In genomic region chr12:4843741-4844140, GRCm38 (mm10) we compare ENCODE assay signal across 7 mouse cellular contexts. TPM values are rescaled to one million over a fixed set of nuclear protein-coding genes. Genes with fewer than 3 reads are reported as not detected.
DNase-seq lines count a peak whose midpoint lies in the region; ATAC-seq and TF ChIP-seq lines count a peak whose summit lies in the region.

No protein-coding gene starts in this region.

- TF ChIP-seq POLR2A in thymus, adult 2 months (IDR thresholded peaks at IDR 0.05; ENCODE audit: control insufficient read depth, extremely low read depth, insufficient read depth, low read length, poor library complexity): no peak

- no peaks in the 10 kb centered on the region for H3K27me3 ChIP-seq in Patski
- H3K27me3 ChIP-seq in embryonic facial prominence, embryonic 12.5 days: 0 out of 2 replicates have a peak, but pooled peaks cover 10% of the 10 kb centered on the region
- H3K27me3 ChIP-seq in limb, embryonic 15.5 days: no peaks in the 10 kb centered on the region
- peaks cover 5% of the 10 kb centered on the region; the same call in 1 of the 2 replicates for H3K27me3 ChIP-seq in midbrain, embryonic 14.5 days (ENCODE audit: control insufficient read depth, insufficient read depth, low read length)
- peaks cover 12% of the 10 kb centered on the region; the same call in 1 of the 2 replicates for H3K27me3 ChIP-seq in thymus, adult 2 months (ENCODE audit: control insufficient read depth, insufficient read depth, low read length)

- peak; percentile 25 to 36 for DNase-seq in CD8-positive naive resting alpha-beta T cell, adult 2 months (ENCODE audit: low read depth in 2 of 2, low spot score in 2 of 2)
- peak; percentile 25 for DNase-seq in Patski (ENCODE audit: low read depth, low spot score)
- peak; percentile 71 for DNase-seq in midbrain, embryonic 14.5 days
- DNase-seq in thymus, adult 2 months: peak; percentile 31

- WGBS in embryonic facial prominence, embryonic 12.5 days: under 1% methylated on average over 12 of the region's 12 CpGs
- WGBS in limb, embryonic 15.5 days: under 1% methylated on average over 12 of the region's 12 CpGs
- WGBS in midbrain, embryonic 14.5 days: 0% methylated on average over 12 of the region's 12 CpGs
- under 1% methylated on average over 12 of the region's 12 CpGs for WGBS in thymus, adult 2 months

- H3K4me3 ChIP-seq in embryonic facial prominence, embryonic 12.5 days: peak overlapping the region; percentile 62
- peak overlapping the region; percentile 58 for H3K4me3 ChIP-seq in limb, embryonic 15.5 days
- peak overlapping the region; percentile 64 for H3K4me3 ChIP-seq in midbrain, embryonic 14.5 days (replicated peaks; ENCODE audit: low read depth, low read length)
- peak overlapping the region; percentile 20 for H3K4me3 ChIP-seq in thymus, adult 2 months (ENCODE audit: control insufficient read depth, insufficient read depth, low read length)

- H3K27ac ChIP-seq in embryonic facial prominence, embryonic 12.5 days: no peak overlapping the region
- peak overlapping the region; percentile 65; the same call in 1 of the 2 replicates for H3K27ac ChIP-seq in limb, embryonic 15.5 days
- H3K27ac ChIP-seq in midbrain, embryonic 14.5 days (replicated peaks; ENCODE audit: low read depth, low read length): no peak overlapping the region; the same call in 1 of the 2 replicates
- H3K27ac ChIP-seq in thymus, adult 2 months (ENCODE audit: control insufficient read depth, insufficient read depth, low read length): no peak overlapping the region

- H3K4me2 ChIP-seq in embryonic facial prominence, embryonic 12.5 days (replicated peaks): peak overlapping the region; percentile 65
- H3K4me2 ChIP-seq in limb, embryonic 15.5 days: peak overlapping the region; percentile 56
- peak overlapping the region; percentile 74 for H3K4me2 ChIP-seq in midbrain, embryonic 14.5 days (ENCODE audit: low read length)

- H3K4me1 ChIP-seq in embryonic facial prominence, embryonic 12.5 days: peaks cover 15% of the 10 kb centered on the region
- peaks cover 19% of the 10 kb centered on the region for H3K4me1 ChIP-seq in limb, embryonic 15.5 days
- H3K4me1 ChIP-seq in midbrain, embryonic 14.5 days (ENCODE audit: control insufficient read depth, insufficient read depth, low read length): peaks cover 14% of the 10 kb centered on the region
- peaks cover 6% of the 10 kb centered on the region for H3K4me1 ChIP-seq in thymus, adult 2 months (replicated peaks; ENCODE audit: control insufficient read depth, insufficient read depth, low read length)

- ATAC-seq in Patski: no peak
- no peak for ATAC-seq in embryonic facial prominence, embryonic 12.5 days (ENCODE audit: insufficient number of reproducible peaks, insufficient read depth, low FRiP score, low TSS enrichment)
- peak; percentile 29 to 32; a peak in 2 of 4 replicates for ATAC-seq in hematopoietic stem cell, adult 5-6 weeks (replicated peaks in 1 of 2; ENCODE audit: insufficient read depth in 1 of 2, low FRiP score in 2 of 2, low TSS enrichment in 1 of 2, low read depth in 1 of 2, poor library complexity in 2 of 2, severe bottlenecking in 2 of 2)
- ATAC-seq in limb, embryonic 15.5 days (ENCODE audit: insufficient number of reproducible peaks, low FRiP score, low TSS enrichment, low read depth): no peak
- peak; percentile 38; the same call in 1 of the 2 replicates for ATAC-seq in midbrain, embryonic 14.5 days (ENCODE audit: low FRiP score, low TSS enrichment)

- no peak for TF ChIP-seq CTCF in Patski (IDR thresholded peaks at IDR 0.05)
- TF ChIP-seq CTCF in thymus, adult 2 months (IDR thresholded peaks at IDR 0.05; ENCODE audit: borderline replicate concordance, control insufficient read depth, extremely low read depth, insufficient read depth, low read length, poor library complexity): no peak

- in situ Hi-C loops in Patski (cut with MboI; ENCODE audit: low pct_unique_long_range_greater_than_20kb): no loop called here

- POLR2A ChIA-PET in Patski (lab: Charles Lee): no interaction called here

- H3K36me3 ChIP-seq in embryonic facial prominence, embryonic 12.5 days: no peaks in the 10 kb centered on the region
- H3K36me3 ChIP-seq in limb, embryonic 15.5 days: no peaks in the 10 kb centered on the region
- no peaks in the 10 kb centered on the region for H3K36me3 ChIP-seq in midbrain, embryonic 14.5 days (ENCODE audit: control insufficient read depth, insufficient read depth, low read length)
- H3K36me3 ChIP-seq in thymus, adult 2 months (ENCODE audit: control insufficient read depth, insufficient read depth, low read length): no peaks in the 10 kb centered on the region

- CTCF ChIA-PET in Patski (lab: Charles Lee): interaction anchor here (2.5 kb wide), 1 partner anchor 12 kb away, joined by 6 read pairs; no protein-coding TSS in a partner anchor

- peak overlapping the region; percentile 56 for H3K9ac ChIP-seq in embryonic facial prominence, embryonic 12.5 days
- peak overlapping the region; percentile 33 for H3K9ac ChIP-seq in limb, embryonic 15.5 days
- H3K9ac ChIP-seq in midbrain, embryonic 14.5 days (replicated peaks; ENCODE audit: low read length): peak overlapping the region; percentile 48

- no peaks in the 10 kb centered on the region for H3K9me3 ChIP-seq in embryonic facial prominence, embryonic 12.5 days
- H3K9me3 ChIP-seq in limb, embryonic 15.5 days: no peaks in the 10 kb centered on the region
- H3K9me3 ChIP-seq in midbrain, embryonic 14.5 days (ENCODE audit: control insufficient read depth, low read length): no peaks in the 10 kb centered on the region

RNA-seq across cellular contexts. Expression of gene Wdcp, which starts 0.6 kb away (rescaled TPM):
- polyA plus RNA-seq in Patski (2021): 11.2 TPM
- 24.4 and 26.6 TPM in 2 replicates for polyA plus RNA-seq in embryonic facial prominence, embryonic 12.5 days (2016; fragmentation: Nextera tagmentation; extraction: Ambion mirVana)
- total RNA-seq in hematopoietic stem cell, adult 5-6 weeks (2017): 10.7 and 16.7 TPM in 2 replicates
- 13.2 and 17.6 TPM in 2 replicates for polyA plus RNA-seq in limb, embryonic 15.5 days (2015; fragmentation: Nextera tagmentation; extraction: Ambion mirVana)
- 10.8 and 11.0 TPM in 2 replicates for polyA plus RNA-seq in midbrain, embryonic 14.5 days (2014; fragmentation: Nextera tagmentation; extraction: Ambion mirVana)
- polyA plus RNA-seq in thymus, adult 2 months (2012; rRNA removed): 9.8 and 10.9 TPM in 2 replicates

RNA-seq across cellular contexts. Expression of gene Fkbp1b, which starts 2.4 kb away (rescaled TPM):
- 7.1 TPM for polyA plus RNA-seq in Patski (2021)
- 16.6 and 24.4 TPM in 2 replicates for polyA plus RNA-seq in embryonic facial prominence, embryonic 12.5 days (2016; fragmentation: Nextera tagmentation; extraction: Ambion mirVana)
- 2.0 and 4.0 TPM in 2 replicates for total RNA-seq in hematopoietic stem cell, adult 5-6 weeks (2017)
- polyA plus RNA-seq in limb, embryonic 15.5 days (2015; fragmentation: Nextera tagmentation; extraction: Ambion mirVana): 14.0 and 15.2 TPM in 2 replicates
- 30.7 and 39.0 TPM in 2 replicates for polyA plus RNA-seq in midbrain, embryonic 14.5 days (2014; fragmentation: Nextera tagmentation; extraction: Ambion mirVana)
- polyA plus RNA-seq in thymus, adult 2 months (2012; rRNA removed): 1.7 and 3.7 TPM in 2 replicates

RNA-seq across cellular contexts. Expression of gene Sf3b6, which starts 26.4 kb away (rescaled TPM):
- 114 TPM for polyA plus RNA-seq in Patski (2021)
- 296 and 314 TPM in 2 replicates for polyA plus RNA-seq in embryonic facial prominence, embryonic 12.5 days (2016; fragmentation: Nextera tagmentation; extraction: Ambion mirVana)
- 145 and 178 TPM in 2 replicates for total RNA-seq in hematopoietic stem cell, adult 5-6 weeks (2017)
- 184 and 205 TPM in 2 replicates for polyA plus RNA-seq in limb, embryonic 15.5 days (2015; fragmentation: Nextera tagmentation; extraction: Ambion mirVana)
- polyA plus RNA-seq in midbrain, embryonic 14.5 days (2014; fragmentation: Nextera tagmentation; extraction: Ambion mirVana): 345 and 373 TPM in 2 replicates
- polyA plus RNA-seq in thymus, adult 2 months (2012; rRNA removed): 134 and 153 TPM in 2 replicates

RNA-seq across cellular contexts. Expression of gene Mfsd2b, which starts 30.4 kb away (rescaled TPM):
- polyA plus RNA-seq in Patski (2021): 0.17 TPM
- 2.9 and 4.2 TPM in 2 replicates for polyA plus RNA-seq in embryonic facial prominence, embryonic 12.5 days (2016; fragmentation: Nextera tagmentation; extraction: Ambion mirVana)
- total RNA-seq in hematopoietic stem cell, adult 5-6 weeks (2017): 7.1 and 22.7 TPM in 2 replicates
- 0.94 and 1.1 TPM in 2 replicates for polyA plus RNA-seq in limb, embryonic 15.5 days (2015; fragmentation: Nextera tagmentation; extraction: Ambion mirVana)
- 1.7 and 2.5 TPM in 2 replicates for polyA plus RNA-seq in midbrain, embryonic 14.5 days (2014; fragmentation: Nextera tagmentation; extraction: Ambion mirVana)
- polyA plus RNA-seq in thymus, adult 2 months (2012; rRNA removed): 2.3 and 2.7 TPM in 2 replicates

Comparison
In these comparisons a context has a peak if more than half of its experiments do, and no peak if none do; other contexts are left out.
1. ATAC-seq: peak in hematopoietic stem cell, adult 5-6 weeks (2 of 2) and midbrain, embryonic 14.5 days (single experiment); none in Patski (single experiment), embryonic facial prominence, embryonic 12.5 days (single experiment) and limb, embryonic 15.5 days (single experiment).
2. Peak in every context shown above with its lines, with median percentiles within 50 percentile points of each other: DNase-seq, H3K4me2 ChIP-seq, H3K4me3 ChIP-seq and H3K9ac ChIP-seq.